Mouse (Mus musculus): ENCODE data around the gene Gabrg2. TPM values are rescaled to one million over a fixed set of nuclear protein-coding genes. Genes with fewer than 3 reads are reported as not detected.

Gene Gabrg2
- 158 and 164 TPM in 2 replicates for polyA plus RNA-seq (2014; fragmentation: Nextera tagmentation; extraction: Ambion mirVana)

GRCm38 (mm10) chr11:42000190-42001098 is at the start of gene Gabrg2:
TSS of gene Gabrg2 (minus strand) at chr11:42000857.
- Histone ChIP-seq H3K36me3 (ENCODE audit: control insufficient read depth, insufficient read depth, low read length) (no peaks in the 10 kb centered on the region), H3K9me3 (ENCODE audit: control insufficient read depth, low read length) (no peaks in the 10 kb centered on the region), H3K4me3 (replicated peaks; ENCODE audit: low read depth, low read length) (peak within 1 kb of the TSS; percentile 49), H3K4me2 (ENCODE audit: low read length) (peak within 1 kb of the TSS; percentile 71), H3K9ac (replicated peaks; ENCODE audit: low read length) (peak within 1 kb of the TSS; percentile 87), H3K27me3 (ENCODE audit: control insufficient read depth, insufficient read depth, low read length) (no peaks in the 10 kb centered on the region), H3K27ac (replicated peaks; ENCODE audit: low read depth, low read length) (peak within 1 kb of the TSS; percentile 97), H3K4me1 (ENCODE audit: control insufficient read depth, insufficient read depth, low read length) (peaks cover 21% of the 10 kb centered on the region)
- ATAC-seq (ENCODE audit: low FRiP score, low TSS enrichment) (peak; percentile 86), DNase-seq (peak; percentile 85)
- 2% methylated on average over 20 of the region's 20 CpGs for WGBS

- Histone ChIP-seq H3K27ac (replicated peaks; ENCODE audit: low read depth, low read length) (no peak overlapping the region), H3K27me3 (ENCODE audit: control insufficient read depth, insufficient read depth, low read length) (no peaks in the 10 kb centered on the region), H3K4me3 (replicated peaks; ENCODE audit: low read depth, low read length) (no peak overlapping the region), H3K36me3 (ENCODE audit: control insufficient read depth, insufficient read depth, low read length) (no peaks in the 10 kb centered on the region), H3K9me3 (ENCODE audit: control insufficient read depth, low read length) (no peaks in the 10 kb centered on the region), H3K4me2 (ENCODE audit: low read length) (no peak overlapping the region), H3K9ac (replicated peaks; ENCODE audit: low read length) (no peak overlapping the region), H3K4me1 (ENCODE audit: control insufficient read depth, insufficient read depth, low read length) (no peaks in the 10 kb centered on the region)
- ATAC-seq (ENCODE audit: low FRiP score, low TSS enrichment) (no peak), DNase-seq (no peak)
Observed at GRCm38 (mm10) chr11:42048201-42048600, 47.5 kb upstream of the Gabrg2 start.

GRCm38 (mm10) chr11:41999468-41999881 is 1.2 kb downstream of the Gabrg2 start:
- Histone ChIP-seq H3K4me3 (replicated peaks; ENCODE audit: low read depth, low read length) (peak overlapping the region; percentile 49), H3K27ac (replicated peaks; ENCODE audit: low read depth, low read length) (peak overlapping the region; percentile 97), H3K9me3 (ENCODE audit: control insufficient read depth, low read length) (no peaks in the 10 kb centered on the region), H3K36me3 (ENCODE audit: control insufficient read depth, insufficient read depth, low read length) (no peaks in the 10 kb centered on the region), H3K4me1 (ENCODE audit: control insufficient read depth, insufficient read depth, low read length) (peaks cover 21% of the 10 kb centered on the region), H3K9ac (replicated peaks; ENCODE audit: low read length) (peak overlapping the region; percentile 87), H3K4me2 (ENCODE audit: low read length) (peak overlapping the region; percentile 71), H3K27me3 (ENCODE audit: control insufficient read depth, insufficient read depth, low read length) (no peaks in the 10 kb centered on the region)
- DNase-seq (peak; percentile 86), ATAC-seq (ENCODE audit: low FRiP score, low TSS enrichment) (peak; percentile 79)
- WGBS, result under 1% methylated on average over 7 of the region's 7 CpGs

GRCm38 (mm10) chr11:41980152-41980551 is 20.5 kb downstream of the Gabrg2 start:
- no peak overlapping the region for H3K4me3 ChIP-seq (replicated peaks; ENCODE audit: low read depth, low read length)
- no peak overlapping the region for H3K4me2 ChIP-seq (ENCODE audit: low read length)
- no peaks in the 10 kb centered on the region for H3K27me3 ChIP-seq (ENCODE audit: control insufficient read depth, insufficient read depth, low read length)
- no peaks in the 10 kb centered on the region for H3K4me1 ChIP-seq (ENCODE audit: control insufficient read depth, insufficient read depth, low read length)
- 73% methylated on average over 6 of the region's 6 CpGs for WGBS
- H3K36me3 ChIP-seq (ENCODE audit: control insufficient read depth, insufficient read depth, low read length), result no peaks in the 10 kb centered on the region
- no peak overlapping the region for H3K9ac ChIP-seq (replicated peaks; ENCODE audit: low read length)
- ATAC-seq (ENCODE audit: low FRiP score, low TSS enrichment), result no peak
- H3K9me3 ChIP-seq (ENCODE audit: control insufficient read depth, low read length), result no peaks in the 10 kb centered on the region
- no peak for DNase-seq
- H3K27ac ChIP-seq (replicated peaks; ENCODE audit: low read depth, low read length), result no peak overlapping the region

GRCm38 (mm10) chr11:41968595-41968994 is 32.1 kb downstream of the Gabrg2 start:
- peaks cover 15% of the 10 kb centered on the region for H3K36me3 ChIP-seq (ENCODE audit: control insufficient read depth, insufficient read depth, low read length)
- H3K4me2 ChIP-seq (ENCODE audit: low read length), result no peak overlapping the region
- H3K9me3 ChIP-seq (ENCODE audit: control insufficient read depth, low read length), result no peaks in the 10 kb centered on the region
- 0 out of 2 replicates have a peak, but pooled peaks cover 5% of the 10 kb centered on the region for H3K4me1 ChIP-seq (ENCODE audit: control insufficient read depth, insufficient read depth, low read length)
- H3K27ac ChIP-seq (replicated peaks; ENCODE audit: low read depth, low read length), result no peak overlapping the region
- ATAC-seq (ENCODE audit: low FRiP score, low TSS enrichment) (no peak), DNase-seq (no peak)
- H3K4me3 ChIP-seq (replicated peaks; ENCODE audit: low read depth, low read length), result no peak overlapping the region
- H3K9ac ChIP-seq (replicated peaks; ENCODE audit: low read length), result no peak overlapping the region
- H3K27me3 ChIP-seq (ENCODE audit: control insufficient read depth, insufficient read depth, low read length), result no peaks in the 10 kb centered on the region

GRCm38 (mm10) chr11:41962706-41963105 is 38.0 kb downstream of the Gabrg2 start:
- no peak for DNase-seq
- 79% methylated on average over 8 of the region's 8 CpGs for WGBS
- Histone ChIP-seq H3K27me3 (ENCODE audit: control insufficient read depth, insufficient read depth, low read length) (no peaks in the 10 kb centered on the region), H3K36me3 (ENCODE audit: control insufficient read depth, insufficient read depth, low read length) (peaks cover 13% of the 10 kb centered on the region), H3K4me1 (ENCODE audit: control insufficient read depth, insufficient read depth, low read length) (0 out of 2 replicates have a peak, but pooled peaks cover 6% of the 10 kb centered on the region), H3K9me3 (ENCODE audit: control insufficient read depth, low read length) (no peaks in the 10 kb centered on the region), H3K4me3 (replicated peaks; ENCODE audit: low read depth, low read length) (no peak overlapping the region), H3K4me2 (ENCODE audit: low read length) (no peak overlapping the region), H3K27ac (replicated peaks; ENCODE audit: low read depth, low read length) (no peak overlapping the region), H3K9ac (replicated peaks; ENCODE audit: low read length) (no peak overlapping the region)
- no peak for ATAC-seq (ENCODE audit: low FRiP score, low TSS enrichment)

- Histone ChIP-seq H3K36me3 (ENCODE audit: control insufficient read depth, insufficient read depth, low read length) (no peaks in the 10 kb centered on the region), H3K9me3 (ENCODE audit: control insufficient read depth, low read length) (no peaks in the 10 kb centered on the region), H3K27me3 (ENCODE audit: control insufficient read depth, insufficient read depth, low read length) (no peaks in the 10 kb centered on the region), H3K9ac (replicated peaks; ENCODE audit: low read length) (no peak overlapping the region), H3K4me2 (ENCODE audit: low read length) (no peak overlapping the region), H3K4me3 (replicated peaks; ENCODE audit: low read depth, low read length) (no peak overlapping the region), H3K27ac (replicated peaks; ENCODE audit: low read depth, low read length) (no peak overlapping the region), H3K4me1 (ENCODE audit: control insufficient read depth, insufficient read depth, low read length) (no peaks in the 10 kb centered on the region)
- WGBS, result 77% methylated on average over 2 of the region's 2 CpGs
- ATAC-seq (ENCODE audit: low FRiP score, low TSS enrichment) (no peak), DNase-seq (no peak)
Observed at GRCm38 (mm10) chr11:41953550-41953949, 47.1 kb downstream of the Gabrg2 start.

GRCm38 (mm10) chr11:41951898-41952297 is 48.8 kb downstream of the Gabrg2 start:
- Histone ChIP-seq H3K4me2 (ENCODE audit: low read length) (no peak overlapping the region), H3K27me3 (ENCODE audit: control insufficient read depth, insufficient read depth, low read length) (no peaks in the 10 kb centered on the region), H3K9me3 (ENCODE audit: control insufficient read depth, low read length) (no peaks in the 10 kb centered on the region), H3K4me1 (ENCODE audit: control insufficient read depth, insufficient read depth, low read length) (no peaks in the 10 kb centered on the region), H3K36me3 (ENCODE audit: control insufficient read depth, insufficient read depth, low read length) (no peaks in the 10 kb centered on the region), H3K27ac (replicated peaks; ENCODE audit: low read depth, low read length) (no peak overlapping the region), H3K9ac (replicated peaks; ENCODE audit: low read length) (no peak overlapping the region), H3K4me3 (replicated peaks; ENCODE audit: low read depth, low read length) (no peak overlapping the region)
- ATAC-seq (ENCODE audit: low FRiP score, low TSS enrichment) (no peak), DNase-seq (no peak)
- 69% methylated on average over 3 of the region's 3 CpGs for WGBS

- DNase-seq (no peak), ATAC-seq (ENCODE audit: low FRiP score, low TSS enrichment) (no peak)
- WGBS, result 93% methylated on average over 5 of the region's 5 CpGs
- H3K9ac ChIP-seq (replicated peaks; ENCODE audit: low read length), result no peak overlapping the region
- peaks cover 5% of the 10 kb centered on the region; the same call in 1 of the 2 replicates for H3K36me3 ChIP-seq (ENCODE audit: control insufficient read depth, insufficient read depth, low read length)
- H3K27me3 ChIP-seq (ENCODE audit: control insufficient read depth, insufficient read depth, low read length), result no peaks in the 10 kb centered on the region
- no peak overlapping the region for H3K4me3 ChIP-seq (replicated peaks; ENCODE audit: low read depth, low read length)
- H3K4me1 ChIP-seq (ENCODE audit: control insufficient read depth, insufficient read depth, low read length), result no peaks in the 10 kb centered on the region
- H3K27ac ChIP-seq (replicated peaks; ENCODE audit: low read depth, low read length), result no peak overlapping the region
- no peak overlapping the region for H3K4me2 ChIP-seq (ENCODE audit: low read length)
- no peaks in the 10 kb centered on the region for H3K9me3 ChIP-seq (ENCODE audit: control insufficient read depth, low read length)
Observed at GRCm38 (mm10) chr11:41945471-41945870, 55.2 kb downstream of the Gabrg2 start.
